Mouse (Mus musculus): Measurements from ENCODE around the gene Mtrex. TPM values are rescaled to one million over a fixed set of nuclear protein-coding genes. Genes with fewer than 3 reads are reported as not detected.

Mtrex gene
- total RNA-seq, 2 experiments from 2014 or later, result 23.0 to 24.5 TPM

GRCm38 (mm10) chr13:112836951-112837350 lies 90.2 kb downstream of the Mtrex start:
- intact Hi-C loops (cut with DNase I; ENCODE audit: low total_unique reads), result no loop called here
- no peak for DNase-seq

- DNase-seq, result peak; percentile 66
- intact Hi-C loops (cut with DNase I; ENCODE audit: low total_unique reads), result no loop called here
These were observed 92.1 kb downstream of the Mtrex start for GRCm38 (mm10) chr13:112835113-112835512.

GRCm38 (mm10) chr13:112833895-112834263 lies 93.3 kb downstream of the Mtrex start:
- no peak for DNase-seq
- intact Hi-C loops (cut with DNase I; ENCODE audit: low total_unique reads), result no loop called here

GRCm38 (mm10) chr13:112833253-112833894 lies 93.8 kb downstream of the Mtrex start:
- intact Hi-C loops (cut with DNase I; ENCODE audit: low total_unique reads), result no loop called here

GRCm38 (mm10) chr13:112832589-112832988 lies 94.6 kb downstream of the Mtrex start:
- intact Hi-C loops (cut with DNase I; ENCODE audit: low total_unique reads), result no loop called here

More at GRCm38 (mm10) chr13:112833253-112833894, 93.8 kb downstream of the Mtrex start:
- no peak for DNase-seq

GRCm38 (mm10) chr13:112829619-112830018 lies 97.6 kb downstream of the Mtrex start:
- intact Hi-C loops (cut with DNase I; ENCODE audit: low total_unique reads), result no loop called here
- no peak for DNase-seq

More at GRCm38 (mm10) chr13:112832589-112832988, 94.6 kb downstream of the Mtrex start:
- no peak for DNase-seq

GRCm38 (mm10) chr13:112825479-112825878 lies 101.7 kb downstream of the Mtrex start:
- DNase-seq, result no peak
- intact Hi-C loops (cut with DNase I; ENCODE audit: low total_unique reads), result no loop called here

- intact Hi-C loops (cut with DNase I; ENCODE audit: low total_unique reads), result no loop called here
- DNase-seq, result no peak
These were observed 103.1 kb downstream of the Mtrex start for GRCm38 (mm10) chr13:112823911-112824648.

- intact Hi-C loops (cut with DNase I; ENCODE audit: low total_unique reads), result no loop called here
- no peak for DNase-seq
These were observed 103.8 kb downstream of the Mtrex start for GRCm38 (mm10) chr13:112823236-112823910.

GRCm38 (mm10) chr13:112822413-112822812 lies 104.8 kb downstream of the Mtrex start:
- intact Hi-C loops (cut with DNase I; ENCODE audit: low total_unique reads), result no loop called here
- no peak for DNase-seq

- DNase-seq, result no peak
- intact Hi-C loops (cut with DNase I; ENCODE audit: low total_unique reads), result no loop called here
These were observed 109.1 kb downstream of the Mtrex start for GRCm38 (mm10) chr13:112818125-112818524.

Other genes with a start within 250 kb of the Mtrex start
- 10 to 100 TPM; 57.8 to 63.2 TPM for gene Plpp1, start 126.6 kb downstream of the Mtrex start, total RNA-seq (2021)
- gene Dhx29, start 56 bp upstream of the Mtrex start, total RNA-seq (2021), result 10 to 100 TPM; 10.1 to 10.8 TPM
- under 1 TPM in 1 of 2 experiments, not detected in 1; 0.18 TPM for gene Ccno, start 60.4 kb upstream of the Mtrex start, total RNA-seq (2021)
- not detected for gene Mcidas, start 66.4 kb upstream of the Mtrex start, total RNA-seq (2021)
- gene Cdc20b, start 107.7 kb upstream of the Mtrex start, total RNA-seq (2021), result not detected
- gene Gpx8, start 119.0 kb upstream of the Mtrex start, total RNA-seq (2021), result 10 to 100 TPM; 20.8 to 27.5 TPM
- not detected for gene Gzma, start 173.6 kb upstream of the Mtrex start, total RNA-seq (2021)